Mouse (Mus musculus) small intestine, adult 2 months (tissue): Measurements from ENCODE around the gene Csmd2.

Source experiments
- CTCF ChIP-seq: fragments of 200-500 bp; IDR thresholded peaks from 2 replicates; pipeline ENCODE4 v1.5.1; 2012; ENCODE audit warnings: low read depth, mild to moderate bottlenecking, control low read depth, inconsistent platforms, low read length, moderate library complexity, mixed read lengths; ENCODE audit not compliant: insufficient replicate concordance, insufficient read length; ENCODE audit errors: extremely low read depth
- POLR2A ChIP-seq: fragments of 200-500 bp; IDR thresholded peaks from 2 replicates; pipeline ENCODE4 v1.6.1; 2012; ENCODE audit warnings: low read depth, mild to moderate bottlenecking, control low read depth, inconsistent platforms, low read length, moderate library complexity

DNA sequence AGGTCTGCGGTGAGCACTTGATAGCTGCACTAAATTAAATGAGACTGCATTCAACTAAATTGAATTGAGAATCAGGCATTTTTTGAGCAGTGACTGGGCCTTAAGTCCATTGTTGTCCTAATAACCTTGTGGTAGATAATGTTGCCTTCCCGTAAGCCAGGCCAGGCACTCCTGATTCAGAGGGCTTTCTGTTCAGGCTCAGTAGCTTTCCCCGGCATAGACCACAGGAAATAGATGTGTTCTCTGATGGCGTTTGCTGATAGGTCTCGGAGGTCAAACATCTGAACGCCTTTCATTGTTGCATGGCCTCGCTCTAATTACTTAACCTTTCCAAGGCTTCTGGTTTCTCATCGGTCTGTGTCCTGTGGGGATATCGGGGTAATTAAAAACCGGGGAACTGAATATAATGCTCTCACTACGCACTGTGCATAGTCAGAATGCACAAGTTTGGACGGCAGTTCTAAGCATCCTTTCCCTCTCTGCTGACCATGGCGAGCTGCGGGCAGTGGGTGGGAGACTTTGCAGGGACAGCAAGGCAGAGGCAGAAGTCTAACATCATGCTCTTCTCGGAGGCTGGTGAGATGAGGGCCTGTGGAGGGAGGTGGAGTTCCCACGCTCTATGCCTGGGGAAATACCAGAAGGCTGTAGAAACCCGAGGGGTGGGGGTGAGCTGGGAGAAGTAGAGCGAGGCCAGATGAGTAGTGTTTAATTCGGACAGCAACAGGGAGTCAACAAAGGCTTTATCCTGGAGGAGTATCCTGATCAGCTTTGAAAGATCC lies 253.6 kb downstream of the Csmd2 start:
- TF ChIP-seq CTCF (no peak), POLR2A (no peak)
